Mouse (Mus musculus): ENCODE results near the gene Gm10135. TPM values are rescaled to one million over a fixed set of nuclear protein-coding genes. Genes with fewer than 3 reads are reported as not detected.
"Not testable (repeated sequence)": the region's sequence is repeated elsewhere in the genome, so short reads cannot be mapped to it uniquely, and the experiment has no call there.

Gm10135 gene
- total RNA-seq, 1 experiment from 2014 or later = not detected

- no peak for ATAC-seq (replicated peaks; ENCODE audit: insufficient number of reproducible peaks, low FRiP score, low TSS enrichment, poor library complexity, severe bottlenecking)
Observed at GRCm38 (mm10) chr5:72975996-72976395, 1.5 kb upstream of the Gm10135 start.

- ATAC-seq (replicated peaks; ENCODE audit: insufficient number of reproducible peaks, low FRiP score, low TSS enrichment, poor library complexity, severe bottlenecking) = no peak
Observed at GRCm38 (mm10) chr5:72972934-72973333, 1.6 kb downstream of the Gm10135 start.

GRCm38 (mm10) chr5:72972435-72972834 is 2.1 kb downstream of the Gm10135 start:
- no peak for ATAC-seq (replicated peaks; ENCODE audit: insufficient number of reproducible peaks, low FRiP score, low TSS enrichment, poor library complexity, severe bottlenecking)

- ATAC-seq (replicated peaks; ENCODE audit: insufficient number of reproducible peaks, low FRiP score, low TSS enrichment, poor library complexity, severe bottlenecking) = 0 out of 2 replicates have a peak, but pooled peaks have one; percentile 27
Observed at GRCm38 (mm10) chr5:72965706-72966105, 8.8 kb downstream of the Gm10135 start.

GRCm38 (mm10) chr5:72960096-72960495 is 14.4 kb downstream of the Gm10135 start:
- ATAC-seq (replicated peaks; ENCODE audit: insufficient number of reproducible peaks, low FRiP score, low TSS enrichment, poor library complexity, severe bottlenecking) = no peak

- ATAC-seq (replicated peaks; ENCODE audit: insufficient number of reproducible peaks, low FRiP score, low TSS enrichment, poor library complexity, severe bottlenecking) = no peak
Observed at GRCm38 (mm10) chr5:72957281-72957680, 17.2 kb downstream of the Gm10135 start.

GRCm38 (mm10) chr5:72953996-72954604 is 20.4 kb downstream of the Gm10135 start:
- no peak for ATAC-seq (replicated peaks; ENCODE audit: insufficient number of reproducible peaks, low FRiP score, low TSS enrichment, poor library complexity, severe bottlenecking)

- ATAC-seq (replicated peaks; ENCODE audit: insufficient number of reproducible peaks, low FRiP score, low TSS enrichment, poor library complexity, severe bottlenecking) = no peak
Observed at GRCm38 (mm10) chr5:72950252-72950651, 24.2 kb downstream of the Gm10135 start.

GRCm38 (mm10) chr5:72948136-72948535 is 26.4 kb downstream of the Gm10135 start:
- no peak for ATAC-seq (replicated peaks; ENCODE audit: insufficient number of reproducible peaks, low FRiP score, low TSS enrichment, poor library complexity, severe bottlenecking)

- no peak for ATAC-seq (replicated peaks; ENCODE audit: insufficient number of reproducible peaks, low FRiP score, low TSS enrichment, poor library complexity, severe bottlenecking)
Observed at GRCm38 (mm10) chr5:72940906-72941432, 33.5 kb downstream of the Gm10135 start.

- ATAC-seq (replicated peaks; ENCODE audit: insufficient number of reproducible peaks, low FRiP score, low TSS enrichment, poor library complexity, severe bottlenecking) = no peak
Observed at GRCm38 (mm10) chr5:72939311-72939710, 35.2 kb downstream of the Gm10135 start.

GRCm38 (mm10) chr5:72938421-72938820 is 36.1 kb downstream of the Gm10135 start:
- not testable (repeated sequence) for ATAC-seq (replicated peaks; ENCODE audit: insufficient number of reproducible peaks, low FRiP score, low TSS enrichment, poor library complexity, severe bottlenecking)

GRCm38 (mm10) chr5:72933026-72933675 is 41.4 kb downstream of the Gm10135 start:
- no peak for ATAC-seq (replicated peaks; ENCODE audit: insufficient number of reproducible peaks, low FRiP score, low TSS enrichment, poor library complexity, severe bottlenecking)

GRCm38 (mm10) chr5:72927074-72927473 is 47.4 kb downstream of the Gm10135 start:
- ATAC-seq (replicated peaks; ENCODE audit: insufficient number of reproducible peaks, low FRiP score, low TSS enrichment, poor library complexity, severe bottlenecking) = no peak

GRCm38 (mm10) chr5:72922796-72923195 is 51.7 kb downstream of the Gm10135 start:
- ATAC-seq (replicated peaks; ENCODE audit: insufficient number of reproducible peaks, low FRiP score, low TSS enrichment, poor library complexity, severe bottlenecking) = no peak

GRCm38 (mm10) chr5:72921171-72921570 is 53.3 kb downstream of the Gm10135 start:
- ATAC-seq (replicated peaks; ENCODE audit: insufficient number of reproducible peaks, low FRiP score, low TSS enrichment, poor library complexity, severe bottlenecking) = no peak

- ATAC-seq (replicated peaks; ENCODE audit: insufficient number of reproducible peaks, low FRiP score, low TSS enrichment, poor library complexity, severe bottlenecking) = no peak
Observed at GRCm38 (mm10) chr5:72920416-72920815, 54.1 kb downstream of the Gm10135 start.

- ATAC-seq (replicated peaks; ENCODE audit: insufficient number of reproducible peaks, low FRiP score, low TSS enrichment, poor library complexity, severe bottlenecking) = no peak
Observed at GRCm38 (mm10) chr5:72916851-72917250, 57.7 kb downstream of the Gm10135 start.

- ATAC-seq (replicated peaks; ENCODE audit: insufficient number of reproducible peaks, low FRiP score, low TSS enrichment, poor library complexity, severe bottlenecking) = no peak
Observed at GRCm38 (mm10) chr5:72916048-72916447, 58.5 kb downstream of the Gm10135 start.

Measured in monocyte, adult 5-6 weeks (primary cell).